Mouse (Mus musculus) MEL (cell line): ENCODE results near the gene Drg1. TPM values are rescaled to one million over a fixed set of nuclear protein-coding genes. Genes with fewer than 3 reads are reported as not detected.

Experiments used
- DNase-seq: peaks from one replicate; pipeline ENCODE4 v3.0.0; 2011; ENCODE audit warnings: low read depth, low spot score
- H3K27ac ChIP-seq: 2 replicates; pipeline ENCODE4 v1.5.1; 2012; ENCODE audit warnings: low read depth, mild to moderate bottlenecking, control low read depth, low read length, moderate library complexity; ENCODE audit not compliant: control insufficient read depth
- H3K27me3 ChIP-seq, 2 experiments: fragments of 150-350 bp in 1 of 2; sonication (generic) in 1 of 2; 2 replicates each; pipeline ENCODE4 v1.6.1; 2012; ENCODE audit warnings: low read length in 2 of 2, mild to moderate bottlenecking in 2 of 2, improper control_type of control experiment in 1 of 2, moderate library complexity in 1 of 2; ENCODE audit not compliant: insufficient read depth in 2 of 2, control insufficient read depth in 1 of 2
- H3K36me3 ChIP-seq, 2 experiments: 2 replicates each; pipeline ENCODE4 v1.6.1; 2012 to 2014; ENCODE audit warnings: low read length in 2 of 2, improper control_type of control experiment in 1 of 2, inconsistent platforms in 1 of 2, mild to moderate bottlenecking in 1 of 2; ENCODE audit not compliant: insufficient read depth in 2 of 2, control insufficient read depth in 1 of 2
- H3K4me1 ChIP-seq, 2 experiments: fragments of 150-350 bp in 1 of 2; sonication (generic) in 1 of 2; 2 replicates each; pipeline ENCODE4 v1.6.1; 2012; ENCODE audit warnings: low read length in 2 of 2, improper control_type of control experiment in 1 of 2, mild to moderate bottlenecking in 1 of 2; ENCODE audit not compliant: insufficient read depth in 2 of 2, control insufficient read depth in 1 of 2
- H3K4me3 ChIP-seq, 2 experiments: fragments of 150-350 bp in 1 of 2; sonication (generic) in 1 of 2; 2 replicates each; pipeline ENCODE4 v1.5.1; 2012; ENCODE audit warnings: low read depth in 2 of 2, low read length in 2 of 2, mild to moderate bottlenecking in 2 of 2, moderate library complexity in 2 of 2, control low read depth in 1 of 2, improper control_type of control experiment in 1 of 2; ENCODE audit not compliant: control insufficient read depth in 1 of 2, insufficient read depth in 1 of 2
- H3K79me2 ChIP-seq: 2 replicates; pipeline ENCODE4 v1.6.1; 2012; ENCODE audit warnings: mild to moderate bottlenecking, low read length, moderate library complexity; ENCODE audit not compliant: control insufficient read depth, poor library complexity, insufficient read depth
- H3K9ac ChIP-seq: 2 replicates; pipeline ENCODE4 v1.6.1; 2012; ENCODE audit warnings: low read depth, mild to moderate bottlenecking, control low read depth, low read length, moderate library complexity; ENCODE audit not compliant: control insufficient read depth, poor library complexity, severe bottlenecking
- H3K9me3 ChIP-seq: fragments of 150-350 bp; sonication (generic); replicated peaks from 2 replicates; pipeline ENCODE4 v1.6.1; 2012; ENCODE audit warnings: mild to moderate bottlenecking, low read length, improper control_type of control experiment, moderate library complexity; ENCODE audit not compliant: insufficient read depth
- CHD1 ChIP-seq: IDR thresholded peaks from 2 replicates; pipeline ENCODE4 v1.6.1; 2012; ENCODE audit warnings: low read depth, mild to moderate bottlenecking, inconsistent platforms, low read length, improper control_type of control experiment
- CHD2 ChIP-seq: IDR thresholded peaks from 2 replicates; pipeline ENCODE4 v1.6.1; 2011; ENCODE audit warnings: low read length, improper control_type of control experiment
- CTCF ChIP-seq, 3 experiments: IDR thresholded peaks in 2 of 3; conservative IDR thresholded peaks in 1 of 3; 2 replicates each; pipeline ENCODE4 v1.5.1; 2011 to 2012; ENCODE audit warnings: low read length in 3 of 3, low read depth in 2 of 3, mild to moderate bottlenecking in 2 of 3, improper control_type of control experiment in 1 of 3, inconsistent platforms in 1 of 3, mixed read lengths in 1 of 3, moderate library complexity in 1 of 3; ENCODE audit not compliant: control insufficient read depth in 1 of 3, insufficient read depth in 1 of 3, poor library complexity in 1 of 3, severe bottlenecking in 1 of 3
- ELF1 ChIP-seq: IDR thresholded peaks from 2 replicates; pipeline ENCODE4 v1.6.1; 2014; ENCODE audit warnings: low read depth, mild to moderate bottlenecking, inconsistent platforms, low read length, improper control_type of control experiment, moderate library complexity
- EP300 ChIP-seq, 2 experiments: IDR thresholded peaks; 2 replicates each; pipeline ENCODE4 v1.6.1; 2011; ENCODE audit warnings: improper control_type of control experiment in 2 of 2, low read length in 2 of 2, low read depth in 1 of 2, mild to moderate bottlenecking in 1 of 2
- ETS1 ChIP-seq: IDR thresholded peaks from 2 replicates; pipeline ENCODE4 v1.6.1; 2012; ENCODE audit warnings: low read depth, mild to moderate bottlenecking, inconsistent platforms, low read length, improper control_type of control experiment, moderate library complexity
- GABPA ChIP-seq: IDR thresholded peaks from 2 replicates; pipeline ENCODE4 v1.6.1; 2012; ENCODE audit warnings: low read depth, mild to moderate bottlenecking, inconsistent platforms, low read length, improper control_type of control experiment, moderate library complexity
- GATA1 ChIP-seq: IDR thresholded peaks from 2 replicates; pipeline ENCODE4 v1.6.1; 2011; ENCODE audit warnings: low read depth, low read length, improper control_type of control experiment
- HCFC1 ChIP-seq: IDR thresholded peaks from 2 replicates; pipeline ENCODE4 v1.6.1; 2012; ENCODE audit warnings: low read depth, mild to moderate bottlenecking, inconsistent platforms, low read length, improper control_type of control experiment, moderate library complexity
- MAZ ChIP-seq: IDR thresholded peaks from 2 replicates; pipeline ENCODE4 v1.6.1; 2012; ENCODE audit warnings: low read depth, mild to moderate bottlenecking, inconsistent platforms, low read length, improper control_type of control experiment
- MYC ChIP-seq: IDR thresholded peaks from 2 replicates; pipeline ENCODE4 v1.6.1; 2011; ENCODE audit warnings: low read depth, mild to moderate bottlenecking, low read length, improper control_type of control experiment, moderate library complexity
- NELFE ChIP-seq: IDR thresholded peaks from 2 replicates; pipeline ENCODE4 v1.6.1; 2011; ENCODE audit warnings: low read depth, low read length, improper control_type of control experiment
- NRF1 ChIP-seq: IDR thresholded peaks from 2 replicates; pipeline ENCODE4 v1.6.1; 2014; ENCODE audit warnings: low read depth, mild to moderate bottlenecking, inconsistent platforms, low read length, improper control_type of control experiment, moderate library complexity; ENCODE audit not compliant: poor library complexity, insufficient read depth, severe bottlenecking
- RAD21 ChIP-seq: IDR thresholded peaks from 2 replicates; pipeline ENCODE4 v1.6.1; 2011; ENCODE audit warnings: mild to moderate bottlenecking, low read depth, low read length, improper control_type of control experiment
- RCOR1 ChIP-seq: IDR thresholded peaks from 2 replicates; pipeline ENCODE4 v1.6.1; 2012; ENCODE audit warnings: low read depth, mild to moderate bottlenecking, inconsistent platforms, low read length, improper control_type of control experiment
- SIN3A ChIP-seq: IDR thresholded peaks from 2 replicates; pipeline ENCODE4 v1.6.1; 2012; ENCODE audit warnings: low read length, improper control_type of control experiment, inconsistent platforms
- SMC3 ChIP-seq: IDR thresholded peaks from 2 replicates; pipeline ENCODE4 v1.6.1; 2011; ENCODE audit warnings: low read depth, low read length, improper control_type of control experiment
- TCF12 ChIP-seq: IDR thresholded peaks from 2 replicates; pipeline ENCODE4 v1.6.1; 2014; ENCODE audit warnings: low read depth, mild to moderate bottlenecking, inconsistent platforms, low read length, improper control_type of control experiment, moderate library complexity
- UBTF ChIP-seq: IDR thresholded peaks from 2 replicates; pipeline ENCODE4 v1.6.1; 2012; ENCODE audit warnings: low read depth, mild to moderate bottlenecking, inconsistent platforms, low read length, improper control_type of control experiment, moderate library complexity, borderline replicate concordance; ENCODE audit not compliant: insufficient read depth
- USF1 ChIP-seq: IDR thresholded peaks from 2 replicates; pipeline ENCODE4 v1.6.1; 2014; ENCODE audit warnings: low read depth, mild to moderate bottlenecking, inconsistent platforms, low read length, improper control_type of control experiment, moderate library complexity
- ZC3H11A ChIP-seq: IDR thresholded peaks from 2 replicates; pipeline ENCODE4 v1.6.1; 2012; ENCODE audit warnings: low read depth, mild to moderate bottlenecking, inconsistent platforms, low read length, improper control_type of control experiment
- polyA plus RNA-seq, 2 experiments: library from polyadenylated mRNA; stranded (reverse) in 1 of 2; unstranded in 1 of 2; fragments of >175 nt in 1 of 2; fragments of >200 nt in 1 of 2; gene quantifications; 2 replicates each; pipeline versions ENCODE4 v1.2.1 to v1.2.4; 2012; ENCODE audit warnings: low replicate concordance in 2 of 2, low read depth in 1 of 2; ENCODE audit not compliant: insufficient read length in 2 of 2, insufficient read depth in 1 of 2, missing spikeins in 1 of 2
- total RNA-seq: library from RNA; depleted of rRNA; stranded (reverse); fragments of 300-350 nt; gene quantifications from 2 replicates; pipeline ENCODE4 v1.2.3, GENCODE M21; 2012

Gene Drg1
- total and polyA plus RNA-seq, 3 experiments = 161 to 1,664 (median 212) TPM

- TF ChIP-seq ETS1 (no peak; the same call in 1 of the 2 replicates), USF1 (no peak), GATA1 (no peak)
Measured at GRCm38 (mm10) chr11:3266079-3266685, at the start of gene Drg1 (continued).

- H3K36me3 ChIP-seq = peaks cover 2 to 47% of the 10 kb centered on the region in 2 experiments; a peak in 3 of 4 replicates
- H3K9me3 ChIP-seq = no peaks in the 10 kb centered on the region
- H3K9ac ChIP-seq = no peak overlapping the region
- DNase-seq = peak; percentile 91
- no peaks in the 10 kb centered on the region for H3K27me3 ChIP-seq
- H3K4me1 ChIP-seq = peaks cover 35 to 47% of the 10 kb centered on the region in 2 experiments
- no peak; the same call in 1 of the 2 replicates for TF ChIP-seq RCOR1
- TF ChIP-seq TCF12 = 0 out of 2 replicates have a peak, but pooled peaks have one; percentile 14
- TF ChIP-seq ELF1 = 0 out of 2 replicates have a peak, but pooled peaks have one; percentile 26
- TF ChIP-seq RAD21 = peak; percentile 33
- TF ChIP-seq USF1 = no peak
- peak; percentile 72; the same call in 1 of the 2 replicates for TF ChIP-seq MAZ
- peak in 1 of 2 experiments; percentile 57; a peak in 1 of 4 replicates for TF ChIP-seq EP300 (IDR thresholded peaks at IDR 0.05; ENCODE audit: low read depth in 1 of 2, low read length in 2 of 2)
- no peak for TF ChIP-seq CHD1
- peak; percentile 45; the same call in 1 of the 2 replicates for TF ChIP-seq SMC3
- TF ChIP-seq SIN3A = peak; percentile 25; the same call in 1 of the 2 replicates
- no peak for TF ChIP-seq CHD2
- no peak for TF ChIP-seq NELFE
- TF ChIP-seq ZC3H11A = no peak
- no peak for TF ChIP-seq MYC
- 0 out of 2 replicates have a peak, but pooled peaks have one; percentile 28 for TF ChIP-seq HCFC1
- TF ChIP-seq CTCF (IDR thresholded peaks at IDR 0.05 in 2 of 3, conservative IDR thresholded peaks at IDR 0.05 in 1 of 3; ENCODE audit: control insufficient read depth in 1 of 3, insufficient read depth in 1 of 3, low read depth in 2 of 3, low read length in 3 of 3, poor library complexity in 1 of 3, severe bottlenecking in 1 of 3) = peak; percentile 71 to 86 (median 83)
- TF ChIP-seq GABPA = no peak
- TF ChIP-seq UBTF = no peak
- TF ChIP-seq NRF1 = no peak
- peak overlapping the region; percentile 78 for H3K27ac ChIP-seq
- no peak overlapping the region for H3K4me3 ChIP-seq
- H3K79me2 ChIP-seq = no peaks in the 10 kb centered on the region
Measured at GRCm38 (mm10) chr11:3314148-3314547, 47.9 kb upstream of the Drg1 start.
